Mouse (Mus musculus) liver, embryonic 14.5 days (tissue): ENCODE measurements at regions not wholly inside any gene's neighbourhood (a gene's known extent, or its start where the extent isn't known, plus 50 kb on each side); places are given as distances from the start of the nearest gene placed in this dataset.

Experiments used
- ATAC-seq: fragments of 200-750 bp; cut with Nextera tagmentation; 2 replicates; pipeline ENCODE4 v1.8.0; 2017; ENCODE audit warnings: moderate number of reproducible peaks, mild to moderate bottlenecking, moderate library complexity; ENCODE audit not compliant: insufficient read depth
- DNase-seq, 3 experiments: peaks; one replicate each; pipeline ENCODE4 v3.0.0-alpha.2; 2012 to 2013; ENCODE audit warnings: low read depth in 3 of 3, low spot score in 3 of 3
- H3K27ac ChIP-seq: fragments of 300-500 bp; sonication (generic); 2 replicates; pipeline ENCODE4 v1.5.1; 2014; ENCODE audit warnings: moderate library complexity, mild to moderate bottlenecking, control low read depth, inconsistent platforms
- H3K27me3 ChIP-seq: fragments of 300-500 bp; sonication (generic); 2 replicates; pipeline ENCODE4 v1.6.1; 2014; ENCODE audit warnings: mild to moderate bottlenecking, low read length, moderate library complexity; ENCODE audit not compliant: control insufficient read depth, insufficient read depth
- H3K36me3 ChIP-seq: fragments of 300-500 bp; sonication (generic); replicated peaks from 2 replicates; pipeline ENCODE4 v1.6.1; 2014; ENCODE audit warnings: low read depth; ENCODE audit not compliant: control insufficient read depth, insufficient read depth
- H3K4me1 ChIP-seq, 2 experiments: fragments of 200-500 bp in 1 of 2; fragments of 300-500 bp in 1 of 2; sonication (generic) in 1 of 2; replicated peaks; 2 replicates each; pipeline ENCODE4 v1.6.1; 2012 to 2014; ENCODE audit warnings: antibody characterized with exemption in 1 of 2, inconsistent platforms in 1 of 2, low read length in 1 of 2; ENCODE audit not compliant: control insufficient read depth in 2 of 2, insufficient read depth in 2 of 2
- H3K4me2 ChIP-seq: fragments of 300-500 bp; sonication (generic); 2 replicates; pipeline ENCODE4 v1.6.1; 2014; ENCODE audit warnings: low read depth, mild to moderate bottlenecking, control low read depth, moderate library complexity
- H3K4me3 ChIP-seq, 2 experiments: fragments of 200-500 bp in 1 of 2; fragments of 300-500 bp in 1 of 2; sonication (generic) in 1 of 2; 2 replicates each; pipeline ENCODE4 v1.5.1; 2012 to 2014; ENCODE audit warnings: low read depth in 2 of 2, low read length in 2 of 2, mild to moderate bottlenecking in 2 of 2, control low read depth in 1 of 2, inconsistent platforms in 1 of 2, moderate library complexity in 1 of 2; ENCODE audit not compliant: insufficient read depth in 1 of 2
- H3K9ac ChIP-seq: fragments of 300-500 bp; sonication (generic); replicated peaks from 2 replicates; pipeline ENCODE4 v1.6.1; 2014; ENCODE audit warnings: mild to moderate bottlenecking, control low read depth, moderate library complexity
- H3K9me3 ChIP-seq: fragments of 300-500 bp; sonication (generic); 2 replicates; pipeline ENCODE4 v1.6.1; 2016; ENCODE audit warnings: low read length, mixed read lengths; ENCODE audit not compliant: control insufficient read depth
- CTCF ChIP-seq: IDR thresholded peaks from 2 replicates; pipeline ENCODE4 v1.5.1; 2016; ENCODE audit warnings: antibody characterized with exemption, low read depth, control low read depth
- EP300 ChIP-seq: IDR thresholded peaks from 2 replicates; pipeline ENCODE4 v1.6.1; 2016; ENCODE audit warnings: antibody characterized with exemption, low read depth
- WGBS: fragments of 180-500 bp; shearing (Covaris S2); extraction: QIAGEN DNeasy Blood & Tissue Kit; methylation state at CpG from one replicate; pipeline ENCODE4 v1.1.7; 2014; ENCODE audit not compliant: insufficient replicate concordance; 5-methylcytosine and 5-hydroxymethylcytosine counted together

DNA sequence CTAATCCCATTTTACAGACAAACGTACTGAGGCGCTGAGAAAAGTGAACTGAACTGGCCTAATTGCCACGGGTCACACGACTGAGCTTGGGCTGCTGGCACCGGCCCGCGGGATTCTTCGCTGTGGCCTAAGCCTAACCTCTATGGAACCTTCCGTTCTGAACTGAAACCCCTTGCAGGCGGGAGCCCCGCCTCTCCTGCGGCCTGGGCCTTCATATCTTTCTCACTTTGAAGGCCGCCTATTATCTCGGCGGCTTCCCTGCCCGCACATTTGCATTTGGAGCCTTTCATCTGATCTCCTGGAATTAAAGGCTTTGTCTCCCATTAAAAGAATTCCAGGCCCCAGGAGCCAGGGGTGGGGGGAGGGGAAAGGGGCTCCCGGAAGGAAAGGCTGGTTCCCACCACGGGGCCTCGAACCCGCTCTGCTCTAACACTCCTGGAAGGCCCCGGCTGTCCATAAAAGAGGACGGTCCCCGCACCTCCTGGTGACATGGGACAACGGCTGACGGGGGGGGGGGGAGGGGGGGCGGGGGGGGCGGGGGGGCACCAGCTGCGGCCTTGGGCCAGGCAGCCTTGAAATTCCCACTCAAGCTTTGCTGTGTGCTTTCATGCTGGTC lies 122.9 kb upstream of the Pja1 start:
- no peaks in the 10 kb centered on the region; a peak in 1 of 4 replicates for H3K4me1 ChIP-seq
- H3K4me3 ChIP-seq: no peak overlapping the region
- TF ChIP-seq CTCF (no peak), EP300 (no peak)
- DNase-seq: no peak
- H3K9me3 ChIP-seq: no peaks in the 10 kb centered on the region
- no peak overlapping the region for H3K27ac ChIP-seq
- no peak overlapping the region for H3K4me2 ChIP-seq
- no peak for ATAC-seq
- H3K27me3 ChIP-seq: no peaks in the 10 kb centered on the region
- no peak overlapping the region for H3K9ac ChIP-seq
- no peaks in the 10 kb centered on the region for H3K36me3 ChIP-seq
- WGBS: 24% methylated on average over 21 of the region's 28 CpGs

DNA sequence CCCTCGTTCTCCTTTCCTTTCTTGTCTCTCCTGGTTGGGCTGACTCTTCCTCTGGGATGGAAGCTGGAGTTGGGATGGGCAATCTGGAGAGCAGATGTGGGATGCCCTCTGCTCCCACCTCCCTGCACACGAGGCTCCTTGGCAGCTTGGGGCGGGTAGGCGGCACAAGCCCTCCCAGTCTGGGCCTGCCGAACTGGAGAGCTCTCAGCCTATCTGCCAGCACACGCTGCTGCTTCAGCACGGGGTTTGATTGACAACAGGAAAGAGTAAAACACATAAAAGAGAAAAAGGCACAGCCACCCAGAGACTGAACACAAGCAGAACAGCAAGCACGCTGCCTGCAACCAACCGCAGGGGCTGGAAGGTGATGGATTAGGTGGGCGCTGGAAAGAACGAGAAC lies 121.9 kb upstream of the Pja1 start:
- TF ChIP-seq EP300 (no peak), CTCF (no peak)
- no peak overlapping the region for H3K4me3 ChIP-seq
- 53% methylated on average over 11 of the region's 11 CpGs for WGBS

DNA sequence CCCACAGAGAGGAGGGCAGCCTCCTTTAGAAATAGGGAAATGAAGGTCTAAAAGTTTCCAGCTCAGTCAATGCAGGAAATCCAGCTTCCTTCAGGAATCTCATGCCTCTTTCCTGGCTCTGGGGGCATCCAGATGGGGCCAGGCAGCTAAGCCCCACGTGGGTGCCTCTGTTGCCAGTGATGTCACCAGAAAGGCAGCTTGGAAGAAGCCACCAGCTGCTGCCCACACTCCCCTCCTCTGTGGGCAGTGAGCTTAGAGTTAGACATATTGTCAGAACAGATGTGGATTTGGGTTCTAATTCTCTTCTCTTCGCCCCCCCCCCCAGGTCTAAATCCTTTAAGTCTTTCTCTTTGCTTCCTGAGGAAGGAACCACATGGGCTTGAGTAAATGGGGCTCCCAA lies 116.2 kb upstream of the Pja1 start:
- H3K27ac ChIP-seq: no peak overlapping the region
- no peaks in the 10 kb centered on the region for H3K27me3 ChIP-seq
- TF ChIP-seq EP300 (no peak), CTCF (no peak)
- H3K9me3 ChIP-seq: no peaks in the 10 kb centered on the region
- no peak overlapping the region for H3K9ac ChIP-seq
- no peak overlapping the region for H3K4me2 ChIP-seq
- H3K4me3 ChIP-seq: no peak overlapping the region
- ATAC-seq (no peak), DNase-seq (no peak)
- H3K4me1 ChIP-seq: no peaks in the 10 kb centered on the region
- H3K36me3 ChIP-seq: no peaks in the 10 kb centered on the region
- 51% methylated on average over 2 of the region's 2 CpGs for WGBS

More for the DNA sequence above, 121.9 kb upstream of the Pja1 start:
- ATAC-seq (no peak), DNase-seq (no peak)
- no peaks in the 10 kb centered on the region for H3K36me3 ChIP-seq
- no peaks in the 10 kb centered on the region for H3K9me3 ChIP-seq
- H3K27me3 ChIP-seq: no peaks in the 10 kb centered on the region
- H3K4me1 ChIP-seq: no peaks in the 10 kb centered on the region; a peak in 1 of 4 replicates
- no peak overlapping the region for H3K4me2 ChIP-seq
- H3K9ac ChIP-seq: no peak overlapping the region
- no peak overlapping the region for H3K27ac ChIP-seq

DNA sequence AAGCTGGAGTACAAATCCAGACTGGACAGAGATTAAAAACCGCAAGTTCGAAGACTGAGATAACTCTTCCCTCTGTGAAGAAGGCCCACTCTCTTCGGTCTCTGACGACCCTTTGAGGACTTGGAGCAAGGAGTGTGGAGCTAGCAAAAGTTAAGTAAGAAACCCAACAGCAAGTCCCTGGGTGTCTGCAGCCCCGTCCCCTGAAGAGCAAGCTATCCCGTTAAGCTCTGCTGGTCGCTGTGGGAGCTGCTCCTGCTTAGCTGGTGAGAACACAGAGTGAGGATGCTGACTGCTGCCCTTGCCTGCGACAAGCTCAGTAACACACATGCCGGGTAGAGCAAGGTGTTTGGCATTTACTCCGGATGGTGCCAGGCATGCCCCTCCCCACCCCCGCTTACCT lies 115.2 kb upstream of the Pja1 start:
- Histone ChIP-seq H3K9me3 (no peaks in the 10 kb centered on the region), H3K27me3 (no peaks in the 10 kb centered on the region), H3K4me2 (no peak overlapping the region), H3K27ac (no peak overlapping the region), H3K9ac (no peak overlapping the region), H3K4me1 (no peaks in the 10 kb centered on the region), H3K36me3 (no peaks in the 10 kb centered on the region), H3K4me3 (no peak overlapping the region)
- WGBS: 54% methylated on average over 10 of the region's 11 CpGs
- DNase-seq: no peak
- ATAC-seq: no peak
- TF ChIP-seq CTCF (no peak), EP300 (no peak)

DNA sequence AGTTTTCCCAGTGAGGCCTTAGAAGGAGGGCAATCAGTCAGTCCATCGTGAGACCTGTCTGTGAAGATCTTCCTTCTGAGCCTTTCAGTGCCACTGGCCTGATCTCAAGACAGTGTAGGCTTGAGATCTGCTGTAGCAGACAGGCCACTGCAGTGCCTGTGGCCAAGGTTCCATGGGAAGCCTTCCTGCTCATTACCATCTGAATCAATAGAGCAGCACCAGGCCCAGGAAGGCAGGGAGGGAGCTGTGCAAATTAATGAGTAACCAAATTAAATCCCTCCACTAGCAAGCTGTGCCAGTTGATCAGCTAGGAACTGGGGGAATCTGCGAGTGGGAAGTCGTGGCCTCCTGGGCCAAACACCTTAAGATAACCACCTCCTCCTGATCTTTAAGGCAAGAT lies 114.6 kb upstream of the Pja1 start:
- H3K4me2 ChIP-seq: no peak overlapping the region
- no peak overlapping the region for H3K27ac ChIP-seq
- DNase-seq: no peak
- 49% methylated on average over 3 of the region's 3 CpGs for WGBS
- no peaks in the 10 kb centered on the region for H3K36me3 ChIP-seq
- no peaks in the 10 kb centered on the region for H3K4me1 ChIP-seq
- ATAC-seq: no peak
- TF ChIP-seq EP300 (no peak), CTCF (no peak)
- no peak overlapping the region for H3K4me3 ChIP-seq
- H3K9ac ChIP-seq: no peak overlapping the region
- no peaks in the 10 kb centered on the region for H3K27me3 ChIP-seq
- H3K9me3 ChIP-seq: no peaks in the 10 kb centered on the region
